Mouse (Mus musculus) heart, embryonic 13.5 days (tissue): Measurements from ENCODE around the gene Itm2c. TPM values are rescaled to one million over a fixed set of nuclear protein-coding genes. Genes with fewer than 3 reads are reported as not detected.

Experiments
- ATAC-seq: fragments of 200-750 bp; cut with Nextera tagmentation; 2 replicates; pipeline ENCODE4 v1.8.0; 2017; ENCODE audit warnings: moderate TSS enrichment; ENCODE audit not compliant: insufficient number of reproducible peaks, low FRiP score, low TSS enrichment; ENCODE audit errors: extremely low read depth
- H3K27ac ChIP-seq: fragments of 300-500 bp; sonication (generic); replicated peaks from 2 replicates; pipeline ENCODE4 v1.5.1; 2015; ENCODE audit warnings: moderate library complexity, mild to moderate bottlenecking, inconsistent platforms
- H3K27me3 ChIP-seq: fragments of 300-500 bp; sonication (generic); replicated peaks from 2 replicates; pipeline ENCODE4 v1.6.1; 2015; ENCODE audit warnings: mild to moderate bottlenecking, inconsistent platforms
- H3K36me3 ChIP-seq: fragments of 300-500 bp; sonication (generic); 2 replicates; pipeline ENCODE4 v1.6.1; 2015; ENCODE audit warnings: mild to moderate bottlenecking, inconsistent platforms
- H3K4me1 ChIP-seq: fragments of 300-500 bp; sonication (generic); 2 replicates; pipeline ENCODE4 v1.6.1; 2015; ENCODE audit warnings: inconsistent platforms
- H3K4me2 ChIP-seq: fragments of 300-500 bp; sonication (generic); 2 replicates; pipeline ENCODE4 v1.6.1; 2015; ENCODE audit warnings: inconsistent platforms, mild to moderate bottlenecking, moderate library complexity
- H3K4me3 ChIP-seq: fragments of 300-500 bp; sonication (generic); 2 replicates; pipeline ENCODE4 v1.5.1; 2015; ENCODE audit warnings: moderate library complexity, mild to moderate bottlenecking, inconsistent platforms
- H3K9ac ChIP-seq: fragments of 300-500 bp; sonication (generic); 2 replicates; pipeline ENCODE4 v1.6.1; 2015; ENCODE audit warnings: inconsistent platforms, mild to moderate bottlenecking, moderate library complexity
- H3K9me3 ChIP-seq: fragments of 300-500 bp; sonication (generic); 2 replicates; pipeline ENCODE4 v1.6.1; 2016; ENCODE audit warnings: inconsistent platforms
- WGBS: fragments of 180-500 bp; shearing (Covaris S2); methylation state at CpG from one replicate; pipeline ENCODE4 v1.1.7; 2015; ENCODE audit warnings: mixed read lengths; 5-methylcytosine and 5-hydroxymethylcytosine counted together
- polyA plus RNA-seq: library from polyadenylated mRNA; unstranded; fragments of >200 nt; fragmentation: Nextera tagmentation; extraction: Ambion mirVana; gene quantifications from 2 replicates; pipeline ENCODE4 v1.2.1, GENCODE M21; 2015

Itm2c gene
- 246 and 255 TPM in 2 replicates for polyA plus RNA-seq

- peak within 1 kb of the TSS; percentile 86 for H3K4me2 ChIP-seq
- H3K27me3 ChIP-seq, result no peaks in the 10 kb centered on the region
- peak within 1 kb of the TSS; percentile 90 for H3K27ac ChIP-seq
- H3K4me1 ChIP-seq, result peaks cover 46% of the 10 kb centered on the region
- 0 out of 2 replicates have a peak, but pooled peaks have one; percentile 35 for ATAC-seq
- H3K36me3 ChIP-seq, result no peaks in the 10 kb centered on the region; the same call in 1 of the 2 replicates
- WGBS, result under 1% methylated on average over 35 of the region's 35 CpGs
- H3K9me3 ChIP-seq, result no peaks in the 10 kb centered on the region
- H3K9ac ChIP-seq, result peak within 1 kb of the TSS; percentile 95
- peak within 1 kb of the TSS; percentile 94 for H3K4me3 ChIP-seq
Observed at GRCm38 (mm10) chr1:85894231-85894747, at the start of gene Itm2c. Gene Itm2c, plus strand, starts transcription at chr1:85894281.

GRCm38 (mm10) chr1:85844981-85845380 lies 49.1 kb upstream of the Itm2c start:
- peak overlapping the region; percentile 50; the same call in 1 of the 2 replicates for H3K9ac ChIP-seq
- peaks cover 72% of the 10 kb centered on the region for H3K36me3 ChIP-seq
- H3K9me3 ChIP-seq, result no peaks in the 10 kb centered on the region
- no peak overlapping the region for H3K27ac ChIP-seq
- H3K4me3 ChIP-seq, result no peak overlapping the region
- WGBS, result 56% methylated on average over 6 of the region's 6 CpGs
- ATAC-seq, result no peak
- no peaks in the 10 kb centered on the region for H3K27me3 ChIP-seq
- H3K4me2 ChIP-seq, result no peak overlapping the region
- H3K4me1 ChIP-seq, result peaks cover 16% of the 10 kb centered on the region

GRCm38 (mm10) chr1:85845476-85845875 lies 48.6 kb upstream of the Itm2c start:
- no peak overlapping the region for H3K9ac ChIP-seq
- no peak overlapping the region for H3K4me2 ChIP-seq
- WGBS, result 61% methylated on average over 3 of the region's 3 CpGs
- no peaks in the 10 kb centered on the region for H3K27me3 ChIP-seq
- ATAC-seq, result no peak
- H3K4me3 ChIP-seq, result no peak overlapping the region
- no peak overlapping the region for H3K27ac ChIP-seq
- H3K9me3 ChIP-seq, result no peaks in the 10 kb centered on the region
- H3K36me3 ChIP-seq, result peaks cover 77% of the 10 kb centered on the region
- H3K4me1 ChIP-seq, result peaks cover 13% of the 10 kb centered on the region

GRCm38 (mm10) chr1:85849016-85849415 lies 45.1 kb upstream of the Itm2c start:
- Histone ChIP-seq H3K36me3 (peaks cover 62% of the 10 kb centered on the region), H3K9me3 (no peaks in the 10 kb centered on the region), H3K4me3 (no peak overlapping the region), H3K4me1 (peaks cover 24% of the 10 kb centered on the region), H3K4me2 (no peak overlapping the region), H3K9ac (no peak overlapping the region), H3K27me3 (no peaks in the 10 kb centered on the region), H3K27ac (no peak overlapping the region)
- no peak for ATAC-seq
- WGBS, result 93% methylated on average over 14 of the region's 14 CpGs

GRCm38 (mm10) chr1:85850851-85851250 lies 43.2 kb upstream of the Itm2c start:
- Histone ChIP-seq H3K4me2 (no peak overlapping the region), H3K9me3 (no peaks in the 10 kb centered on the region), H3K36me3 (peaks cover 55% of the 10 kb centered on the region), H3K9ac (no peak overlapping the region), H3K27ac (no peak overlapping the region), H3K4me1 (peaks cover 16% of the 10 kb centered on the region), H3K27me3 (no peaks in the 10 kb centered on the region), H3K4me3 (no peak overlapping the region)
- WGBS, result 61% methylated on average over 5 of the region's 5 CpGs
- no peak for ATAC-seq

GRCm38 (mm10) chr1:85852996-85853689 lies 40.9 kb upstream of the Itm2c start:
- H3K36me3 ChIP-seq, result peaks cover 37% of the 10 kb centered on the region
- ATAC-seq, result no peak

GRCm38 (mm10) chr1:85853865-85854264 lies 40.2 kb upstream of the Itm2c start:
- Histone ChIP-seq H3K36me3 (peaks cover 30% of the 10 kb centered on the region), H3K4me1 (peaks cover 26% of the 10 kb centered on the region), H3K4me3 (no peak overlapping the region), H3K9ac (no peak overlapping the region), H3K27ac (no peak overlapping the region), H3K27me3 (no peaks in the 10 kb centered on the region), H3K4me2 (no peak overlapping the region), H3K9me3 (no peaks in the 10 kb centered on the region)
- WGBS, result 82% methylated on average over 2 of the region's 2 CpGs
- no peak for ATAC-seq

More at GRCm38 (mm10) chr1:85852996-85853689, 40.9 kb upstream of the Itm2c start:
- no peak overlapping the region for H3K4me2 ChIP-seq
- no peaks in the 10 kb centered on the region for H3K9me3 ChIP-seq
- H3K4me1 ChIP-seq, result peaks cover 26% of the 10 kb centered on the region
- no peak overlapping the region for H3K9ac ChIP-seq
- H3K4me3 ChIP-seq, result no peak overlapping the region
- 64% methylated on average over 2 of the region's 2 CpGs for WGBS
- H3K27me3 ChIP-seq, result no peaks in the 10 kb centered on the region
- no peak overlapping the region for H3K27ac ChIP-seq

- Histone ChIP-seq H3K9me3 (no peaks in the 10 kb centered on the region), H3K4me2 (no peak overlapping the region), H3K4me3 (no peak overlapping the region), H3K36me3 (peaks cover 24% of the 10 kb centered on the region), H3K9ac (no peak overlapping the region), H3K4me1 (peaks cover 26% of the 10 kb centered on the region), H3K27ac (no peak overlapping the region), H3K27me3 (no peaks in the 10 kb centered on the region)
- 69% methylated on average over 2 of the region's 2 CpGs for WGBS
- ATAC-seq, result no peak
Observed at GRCm38 (mm10) chr1:85854475-85854874, 39.6 kb upstream of the Itm2c start.

GRCm38 (mm10) chr1:85856266-85856665 lies 37.8 kb upstream of the Itm2c start:
- no peak overlapping the region for H3K4me3 ChIP-seq
- ATAC-seq, result no peak
- H3K36me3 ChIP-seq, result peaks cover 13% of the 10 kb centered on the region
- H3K9ac ChIP-seq, result no peak overlapping the region
- H3K4me2 ChIP-seq, result no peak overlapping the region
- 41% methylated on average over 3 of the region's 3 CpGs for WGBS
- H3K4me1 ChIP-seq, result peaks cover 18% of the 10 kb centered on the region
- no peak overlapping the region for H3K27ac ChIP-seq
- H3K9me3 ChIP-seq, result peaks cover 2% of the 10 kb centered on the region
- no peaks in the 10 kb centered on the region for H3K27me3 ChIP-seq

- Histone ChIP-seq H3K4me2 (no peak overlapping the region), H3K27me3 (no peaks in the 10 kb centered on the region), H3K9me3 (peaks cover 12% of the 10 kb centered on the region), H3K4me1 (peaks cover 10% of the 10 kb centered on the region), H3K9ac (no peak overlapping the region), H3K36me3 (peaks cover 6% of the 10 kb centered on the region), H3K27ac (no peak overlapping the region), H3K4me3 (no peak overlapping the region)
- 71% methylated on average over 6 of the region's 6 CpGs for WGBS
- no peak for ATAC-seq
Observed at GRCm38 (mm10) chr1:85857261-85857754, 36.8 kb upstream of the Itm2c start.

- Histone ChIP-seq H3K36me3 (no peaks in the 10 kb centered on the region), H3K4me1 (peaks cover 22% of the 10 kb centered on the region), H3K4me2 (no peak overlapping the region), H3K4me3 (no peak overlapping the region), H3K9ac (no peak overlapping the region), H3K27ac (no peak overlapping the region), H3K9me3 (peaks cover 31% of the 10 kb centered on the region), H3K27me3 (no peaks in the 10 kb centered on the region)
- ATAC-seq, result no peak
- 73% methylated on average over 10 of the region's 10 CpGs for WGBS
Observed at GRCm38 (mm10) chr1:85864383-85864782, 29.7 kb upstream of the Itm2c start.

- H3K4me3 ChIP-seq, result no peak overlapping the region
- H3K9ac ChIP-seq, result no peak overlapping the region
- H3K36me3 ChIP-seq, result no peaks in the 10 kb centered on the region
- no peak overlapping the region for H3K4me2 ChIP-seq
- ATAC-seq, result no peak
- H3K4me1 ChIP-seq, result peaks cover 31% of the 10 kb centered on the region
- H3K9me3 ChIP-seq, result peaks cover 15% of the 10 kb centered on the region
- WGBS, result 73% methylated on average over 7 of the region's 7 CpGs
- H3K27me3 ChIP-seq, result no peaks in the 10 kb centered on the region
- H3K27ac ChIP-seq, result no peak overlapping the region
Observed at GRCm38 (mm10) chr1:85870001-85870400, 24.1 kb upstream of the Itm2c start.
